Mouse (Mus musculus) subcutaneous adipose tissue, adult 2 months (tissue): ENCODE results near the gene Ap1s1. TPM values are rescaled to one million over a fixed set of nuclear protein-coding genes. Genes with fewer than 3 reads are reported as not detected.

ENCODE experiments used
- polyA plus RNA-seq: library from polyadenylated mRNA; depleted of rRNA; stranded (reverse); fragments of >200 nt; gene quantifications from 2 replicates; pipeline ENCODE4 v1.2.3, GENCODE M21; 2012; ENCODE audit warnings: low replicate concordance; rRNA removed

Ap1s1 gene
- polyA plus RNA-seq: 81.8 and 101 TPM in 2 replicates

GRCm38 (mm10) chr5:137045402-137046323 is at the start of gene Ap1s1:
Gene Ap1s1, minus strand, starts transcription at chr5:137046135.

DNA sequence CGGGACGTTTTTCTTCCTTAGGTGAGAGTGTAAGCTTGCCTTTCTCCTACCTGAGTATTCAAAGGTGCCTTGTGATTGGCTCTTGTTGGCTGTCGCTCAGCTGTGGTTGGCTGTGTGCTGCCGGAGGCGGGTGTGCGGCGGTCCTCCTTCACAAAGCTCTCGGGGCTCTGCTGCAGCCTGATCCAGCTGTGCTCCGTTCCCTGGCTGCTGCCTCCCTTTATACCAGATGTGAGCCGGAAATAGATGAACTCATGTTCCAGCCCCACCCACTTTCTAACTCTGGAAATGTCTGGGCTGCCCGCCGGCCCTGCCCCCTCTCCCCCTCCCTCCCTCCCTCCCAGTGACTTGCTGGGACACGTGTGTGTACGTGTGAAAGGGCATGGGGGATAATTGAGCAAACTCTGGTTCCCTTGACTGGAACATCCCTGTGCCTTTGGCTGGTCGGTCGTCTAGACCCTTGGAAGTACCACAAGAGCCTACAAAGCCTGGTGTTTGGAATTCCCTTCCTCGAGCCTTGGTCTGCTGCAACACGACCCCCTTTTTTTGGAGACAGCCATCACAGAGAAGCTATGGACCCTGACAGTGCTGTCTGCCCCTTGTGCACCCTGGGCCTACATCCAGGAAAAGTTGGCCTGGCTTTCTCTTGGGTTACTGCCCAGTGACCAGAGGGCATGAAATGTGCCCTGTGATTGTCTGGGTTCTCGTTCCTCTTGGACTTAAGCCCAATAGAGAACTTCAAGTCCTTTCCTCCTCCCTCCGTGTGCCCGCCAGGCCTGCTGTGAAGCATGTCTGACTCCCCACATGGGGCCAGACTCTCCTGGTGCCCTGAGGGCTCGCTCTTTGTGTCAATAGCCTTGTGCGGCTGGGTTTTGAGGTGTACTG is 26.4 kb upstream of the Ap1s1 start, which contains the start of gene Serpine1:
Gene Serpine1, minus strand, starts transcription at position 190 of the 882 bp plus-strand sequence.

GRCm38 (mm10) chr5:137026092-137026491 is 19.8 kb downstream of the Ap1s1 start, which contains the start of gene Vgf:
Gene Vgf, plus strand, starts transcription at chr5:137026392.

GRCm38 (mm10) chr5:136987934-136988271 is 58.0 kb downstream of the Ap1s1 start, which contains the start of gene Znhit1:
Gene Znhit1, minus strand, starts transcription at chr5:136988021.

DNA sequence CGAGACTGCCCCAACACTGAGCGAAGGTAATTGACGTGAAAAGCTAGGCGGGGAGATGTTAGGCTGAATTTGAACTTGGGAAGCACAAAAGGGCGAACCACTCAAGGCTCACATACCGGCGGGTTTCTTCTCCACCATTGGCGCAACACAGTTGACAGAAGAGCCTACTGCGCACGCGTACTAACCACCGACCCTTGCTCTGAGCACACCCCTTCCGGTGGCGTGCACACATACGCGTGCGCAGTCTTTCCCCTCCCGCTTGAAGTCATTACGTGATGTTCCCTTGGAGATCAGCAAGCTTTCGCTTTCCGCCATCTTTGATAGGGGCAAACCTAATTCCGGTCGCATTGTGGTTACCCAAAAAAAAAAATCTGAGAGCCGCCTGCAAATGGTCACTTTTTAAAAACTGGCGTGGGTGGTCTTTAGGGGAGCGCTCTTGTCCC is 59.2 kb downstream of the Ap1s1 start, which contains the start of gene Plod3:
Gene Plod3, plus strand, starts transcription at position 325 of the 443 bp plus-strand sequence.

Other genes with a start within 250 kb of the Ap1s1 start
- gene Col26a1, start 162.9 kb downstream of the Ap1s1 start, polyA plus RNA-seq: 0.11 and 15.6 TPM in 2 replicates
- 15.5 and 16.2 TPM in 2 replicates for gene Ift22, start 138.0 kb downstream of the Ap1s1 start, polyA plus RNA-seq
- 179 and 203 TPM in 2 replicates for gene Fis1, start 92.9 kb downstream of the Ap1s1 start, polyA plus RNA-seq
- 45.3 and 109 TPM in 2 replicates for gene Cldn15, start 79.5 kb downstream of the Ap1s1 start, polyA plus RNA-seq
- gene Plod3, start 59.1 kb downstream of the Ap1s1 start, polyA plus RNA-seq: 127 and 187 TPM in 2 replicates
- gene Znhit1, start 58.1 kb downstream of the Ap1s1 start, polyA plus RNA-seq: 86.1 and 90.2 TPM in 2 replicates
- gene Vgf, start 19.7 kb downstream of the Ap1s1 start, polyA plus RNA-seq: not detected in 2 replicates
- 7.5 and 24.0 TPM in 2 replicates for gene Serpine1, start 26.1 kb upstream of the Ap1s1 start, polyA plus RNA-seq
- gene Trim56, start 70.1 kb upstream of the Ap1s1 start, polyA plus RNA-seq: 11.1 and 20.5 TPM in 2 replicates
- gene Muc3, start 103.2 kb upstream of the Ap1s1 start, polyA plus RNA-seq: 0.19 TPM in 1 of 2 replicates, not detected in the other
- 0.91 and 2.0 TPM in 2 replicates for gene Muc3a, start 166.3 kb upstream of the Ap1s1 start, polyA plus RNA-seq
- gene Ache, start 241.4 kb upstream of the Ap1s1 start, polyA plus RNA-seq: 2.0 and 2.2 TPM in 2 replicates
- 10.1 TPM in 2 replicates for gene Ufsp1, start 248.5 kb upstream of the Ap1s1 start, polyA plus RNA-seq